Mouse (Mus musculus) lung, postnatal 0 days (tissue): ENCODE results near the gene Akt1. TPM values are rescaled to one million over a fixed set of nuclear protein-coding genes. Genes with fewer than 3 reads are reported as not detected.

Experiments
- ATAC-seq: fragments of 200-750 bp; cut with Nextera tagmentation; 2 replicates; pipeline ENCODE4 v1.8.0; 2017; ENCODE audit warnings: moderate library complexity
- DNase-seq: peaks from one replicate; pipeline ENCODE4 v3.0.0-alpha.2; 2016; ENCODE audit warnings: low spot score
- H3K27ac ChIP-seq: fragments of 300-500 bp; sonication (generic); 2 replicates; pipeline ENCODE4 v1.5.1; 2014; ENCODE audit warnings: antibody characterized with exemption, mild to moderate bottlenecking, low read length, mixed read lengths
- H3K27me3 ChIP-seq: fragments of 300-500 bp; sonication (generic); replicated peaks from 2 replicates; pipeline ENCODE4 v1.6.1; 2014; ENCODE audit warnings: low read length, mixed read lengths; ENCODE audit not compliant: insufficient read depth
- H3K36me3 ChIP-seq: fragments of 300-500 bp; sonication (generic); 2 replicates; pipeline ENCODE4 v1.6.1; 2014; ENCODE audit warnings: low read length, mixed read lengths; ENCODE audit not compliant: insufficient read depth
- H3K4me1 ChIP-seq: fragments of 300-500 bp; sonication (generic); 2 replicates; pipeline ENCODE4 v1.6.1; 2014; ENCODE audit warnings: antibody characterized with exemption, low read depth, low read length, mixed read lengths; ENCODE audit not compliant: insufficient read depth
- H3K4me2 ChIP-seq: fragments of 300-500 bp; sonication (generic); replicated peaks from 2 replicates; pipeline ENCODE4 v1.6.1; 2014; ENCODE audit warnings: low read depth, mild to moderate bottlenecking, low read length, moderate library complexity, mixed read lengths
- H3K4me3 ChIP-seq: fragments of 300-500 bp; sonication (generic); 2 replicates; pipeline ENCODE4 v1.5.1; 2014; ENCODE audit warnings: low read depth, low read length
- H3K9ac ChIP-seq: fragments of 300-500 bp; sonication (generic); replicated peaks from 2 replicates; pipeline ENCODE4 v1.6.1; 2014; ENCODE audit warnings: low read depth, mild to moderate bottlenecking
- H3K9me3 ChIP-seq: fragments of 300-500 bp; sonication (generic); 2 replicates; pipeline ENCODE4 v1.6.1; 2016; ENCODE audit warnings: low read length, mixed read lengths
- CTCF ChIP-seq: IDR thresholded peaks from 2 replicates; pipeline ENCODE4 v1.5.1; 2016; ENCODE audit warnings: antibody characterized with exemption, mild to moderate bottlenecking
- EP300 ChIP-seq: IDR thresholded peaks from 2 replicates; pipeline ENCODE4 v1.6.1; 2016; ENCODE audit warnings: antibody characterized with exemption, mild to moderate bottlenecking, control low read depth
- WGBS: fragments of 180-500 bp; shearing (Covaris S2); extraction: QIAGEN DNeasy Blood & Tissue Kit; methylation state at CpG from one replicate; pipeline ENCODE4 v1.1.7; 2014; 5-methylcytosine and 5-hydroxymethylcytosine counted together
- polyA plus RNA-seq: library from polyadenylated mRNA; unstranded; fragments of >200 nt; fragmentation: Nextera tagmentation; extraction: Ambion mirVana; gene quantifications from 2 replicates; pipeline ENCODE4 v1.2.1, GENCODE M21; 2015

The Akt1 gene
- polyA plus RNA-seq, 1 experiment from 2014 or later: 78.8 TPM

- Histone ChIP-seq H3K4me3 (peak overlapping the region; percentile 69), H3K9me3 (no peaks in the 10 kb centered on the region), H3K4me1 (peaks cover 12% of the 10 kb centered on the region; the same call in 1 of the 2 replicates), H3K27me3 (no peaks in the 10 kb centered on the region), H3K27ac (peak overlapping the region; percentile 84), H3K4me2 (peak overlapping the region; percentile 86), H3K36me3 (no peaks in the 10 kb centered on the region), H3K9ac (peak overlapping the region; percentile 91)
- DNase-seq (peak; percentile 96), ATAC-seq (peak; percentile 99)
- WGBS: 4% methylated on average over 54 of the region's 54 CpGs
- TF ChIP-seq EP300 (no peak), CTCF (no peak)
These were observed 18.8 kb upstream of the Akt1 start for GRCm38 (mm10) chr12:112693185-112694126.

GRCm38 (mm10) chr12:112688458-112688857 is 13.8 kb upstream of the Akt1 start:
- Histone ChIP-seq H3K9ac (no peak overlapping the region), H3K4me1 (peaks cover 7% of the 10 kb centered on the region; the same call in 1 of the 2 replicates), H3K36me3 (no peaks in the 10 kb centered on the region), H3K4me3 (no peak overlapping the region), H3K4me2 (no peak overlapping the region), H3K27ac (no peak overlapping the region), H3K27me3 (no peaks in the 10 kb centered on the region), H3K9me3 (no peaks in the 10 kb centered on the region)
- no peak for TF ChIP-seq EP300
- no peak for TF ChIP-seq CTCF
- DNase-seq (no peak), ATAC-seq (no peak)
- 23% methylated on average over 15 of the region's 15 CpGs for WGBS

GRCm38 (mm10) chr12:112683351-112683750 is 8.7 kb upstream of the Akt1 start:
- Histone ChIP-seq H3K36me3 (no peaks in the 10 kb centered on the region), H3K9me3 (no peaks in the 10 kb centered on the region), H3K9ac (no peak overlapping the region), H3K4me1 (no peaks in the 10 kb centered on the region; the same call in 1 of the 2 replicates), H3K27ac (no peak overlapping the region), H3K4me2 (no peak overlapping the region), H3K27me3 (no peaks in the 10 kb centered on the region), H3K4me3 (no peak overlapping the region)
- TF ChIP-seq CTCF (no peak), EP300 (no peak)
- WGBS: 53% methylated on average over 7 of the region's 7 CpGs
- ATAC-seq (no peak), DNase-seq (no peak)

- Histone ChIP-seq H3K4me2 (peak overlapping the region; percentile 72), H3K36me3 (no peaks in the 10 kb centered on the region), H3K4me3 (peak overlapping the region; percentile 50), H3K9ac (peak overlapping the region; percentile 46), H3K27ac (peak overlapping the region; percentile 80), H3K27me3 (no peaks in the 10 kb centered on the region), H3K4me1 (peaks cover 7% of the 10 kb centered on the region), H3K9me3 (no peaks in the 10 kb centered on the region)
- ATAC-seq (peak; percentile 74), DNase-seq (peak; percentile 89)
- TF ChIP-seq CTCF (peak; percentile 38), EP300 (no peak)
- 5% methylated on average over 63 of the region's 87 CpGs for WGBS
These were observed 4.6 kb upstream of the Akt1 start for GRCm38 (mm10) chr12:112679027-112679996.

- H3K9ac ChIP-seq: peak within 1 kb of the TSS; percentile 46
- TF ChIP-seq CTCF (no peak), EP300 (no peak)
- peak within 1 kb of the TSS; percentile 80 for H3K27ac ChIP-seq
- peaks cover 7% of the 10 kb centered on the region for H3K4me1 ChIP-seq
- DNase-seq (peak; percentile 94), ATAC-seq (peak; percentile 74)
- H3K9me3 ChIP-seq: no peaks in the 10 kb centered on the region
- H3K4me3 ChIP-seq: peak within 1 kb of the TSS; percentile 50
- WGBS: under 1% methylated on average over 42 of the region's 60 CpGs
- H3K4me2 ChIP-seq: peak within 1 kb of the TSS; percentile 72
- H3K36me3 ChIP-seq: no peaks in the 10 kb centered on the region
- no peaks in the 10 kb centered on the region for H3K27me3 ChIP-seq
These were observed 3.9 kb upstream of the Akt1 start, which contains the start of gene Zbtb42 for GRCm38 (mm10) chr12:112678555-112679026. TSS of gene Zbtb42 (plus strand) at chr12:112678828.
